Mouse (Mus musculus) kidney, postnatal 36 days (tissue): ENCODE data around the gene Elk3.
"Not testable (repeated sequence)": the region's sequence is repeated elsewhere in the genome, so short reads cannot be mapped to it uniquely, and the experiment has no call there.

ENCODE experiments used
- DNase-seq, 2 experiments: peaks; one replicate each; pipeline ENCODE4 v3.0.0; 2021 to 2022; ENCODE audit warnings: mixed read lengths in 2 of 2

The Elk3 gene

DNA sequence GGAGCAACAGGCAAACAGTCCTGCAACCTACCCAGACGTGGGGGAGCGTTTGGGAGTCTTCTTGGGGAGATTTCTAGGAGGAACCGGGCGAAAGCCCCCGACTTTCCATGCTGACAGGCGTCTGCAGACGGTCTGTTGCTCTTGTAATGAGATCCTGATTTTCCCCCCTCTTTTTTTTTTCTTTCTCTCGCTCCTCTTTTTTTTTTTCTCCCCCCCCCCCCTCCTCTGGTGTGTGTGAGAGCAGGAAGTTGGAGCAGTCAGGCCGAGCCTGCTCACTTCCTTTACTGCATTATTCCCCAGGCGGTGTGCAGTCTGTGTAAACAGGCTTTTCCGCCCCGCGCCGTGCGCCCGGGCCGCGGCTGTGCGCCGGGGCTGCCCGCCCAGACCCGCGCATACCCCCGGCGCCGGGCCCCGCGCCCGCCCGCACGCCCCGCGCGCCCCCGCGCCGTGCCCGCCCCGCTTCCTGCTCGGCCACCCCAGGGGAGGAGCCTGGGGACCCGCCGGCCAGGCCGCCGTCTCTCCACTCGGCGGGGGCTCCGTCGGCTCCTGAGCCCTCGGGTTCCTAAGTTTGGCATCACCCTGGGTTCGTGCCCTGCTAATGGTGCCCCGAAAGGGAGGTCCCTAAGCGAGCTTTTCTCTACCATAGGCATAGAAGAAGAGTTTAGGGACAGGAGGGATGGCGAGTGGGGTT lies at the start of gene Elk3:
Elk3 (minus strand) TSS at position 415 of the 691 bp plus-strand sequence.
- DNase-seq = peak; percentile 67 to 73

- DNase-seq = no peak
Observed at GRCm38 (mm10) chr10:93360623-93361022, 49.7 kb upstream of the Elk3 start.

DNA sequence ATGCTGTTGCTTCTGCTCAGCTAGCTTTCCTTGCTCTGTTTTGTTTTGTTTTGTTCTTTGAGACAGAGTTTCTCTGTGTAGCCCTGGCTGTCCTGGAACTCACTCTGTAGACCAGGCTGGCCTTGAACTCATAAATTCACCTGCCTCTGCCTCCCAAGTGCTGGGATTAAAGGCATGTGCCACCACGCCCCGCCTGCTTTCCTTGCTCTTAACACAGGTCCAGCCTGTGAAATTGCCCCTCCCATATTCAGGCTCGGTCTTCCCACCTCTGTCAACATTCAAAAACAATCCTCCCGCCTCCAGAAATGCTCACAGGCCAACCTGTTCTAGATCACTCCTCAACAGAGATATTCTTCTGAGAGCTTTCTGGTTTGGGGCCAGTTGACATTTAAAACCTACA lies 49.3 kb upstream of the Elk3 start:
- not testable (repeated sequence) for DNase-seq

- DNase-seq = no peak
Observed at GRCm38 (mm10) chr10:93359339-93359863, 48.5 kb upstream of the Elk3 start.

- DNase-seq = no peak
Observed at GRCm38 (mm10) chr10:93358878-93359277, 47.9 kb upstream of the Elk3 start.

DNA sequence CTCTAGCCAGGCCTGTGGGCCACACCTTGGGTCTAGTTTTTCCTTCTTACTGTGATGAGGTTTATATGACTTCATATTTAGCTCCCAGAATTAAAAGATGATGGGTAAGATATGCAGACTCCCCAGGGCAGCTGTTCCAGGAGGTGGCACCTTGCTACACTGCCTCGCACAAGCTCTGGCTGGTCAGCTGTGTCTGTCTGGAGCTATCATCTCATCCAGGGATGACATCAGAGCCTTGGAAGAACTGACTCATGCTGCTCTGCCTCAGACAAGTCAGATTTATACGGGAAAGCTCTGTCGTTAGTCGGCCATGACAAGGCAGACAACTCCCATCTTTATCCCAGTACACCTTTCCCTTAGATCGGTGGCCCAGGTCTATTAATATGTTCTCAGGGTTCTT lies 46.2 kb upstream of the Elk3 start:
- no peak for DNase-seq

DNA sequence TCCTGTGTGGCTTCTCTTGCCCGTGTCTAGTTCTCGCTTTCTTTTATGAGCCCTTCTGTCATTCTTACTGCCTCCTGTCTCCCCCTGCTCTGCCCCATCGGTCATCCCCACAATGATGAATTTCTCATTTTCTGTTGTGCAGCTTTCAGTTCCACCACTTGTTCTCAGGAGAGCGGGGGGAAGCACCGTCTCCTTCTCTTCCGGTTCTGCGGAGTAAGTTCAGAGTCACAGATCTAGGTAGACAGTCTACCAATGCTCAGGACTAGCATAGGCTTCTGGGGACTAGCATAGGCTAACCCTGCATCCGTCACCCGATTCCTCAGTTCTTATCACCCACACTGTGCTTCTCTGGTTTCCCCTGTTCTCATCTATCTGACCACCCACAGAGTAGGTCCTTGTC lies 45.2 kb upstream of the Elk3 start:
- no peak for DNase-seq

DNA sequence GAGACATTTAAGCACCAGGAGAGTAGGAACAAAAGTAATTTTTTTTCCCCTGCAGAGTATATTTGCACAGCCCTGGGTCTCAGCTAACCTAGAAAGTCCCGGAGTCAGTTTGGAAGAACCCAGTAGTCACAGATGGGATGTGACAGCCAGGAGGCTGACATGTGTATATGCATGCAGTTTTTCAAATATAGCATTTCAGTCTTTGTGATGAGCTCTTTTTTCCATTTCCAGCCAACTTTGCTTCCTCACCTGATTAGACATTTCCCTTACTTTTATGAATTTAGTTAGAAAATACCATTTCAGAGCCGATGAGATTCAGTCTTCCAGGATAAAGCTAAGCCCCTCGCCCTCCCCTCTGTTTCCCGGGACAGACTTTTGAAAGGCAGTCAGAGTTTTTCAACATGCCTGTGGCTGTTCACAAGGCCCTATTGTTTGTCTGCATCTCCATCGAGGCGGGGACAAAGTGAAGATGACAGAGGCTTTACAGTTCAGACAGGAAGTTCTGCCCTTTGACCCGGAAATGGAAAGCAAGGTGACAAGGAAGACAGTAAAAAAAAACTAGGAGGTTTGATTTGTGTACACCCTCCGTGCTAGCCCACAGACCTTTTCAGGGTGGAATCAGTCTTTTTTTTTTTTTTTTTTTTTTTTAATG lies 44.5 kb upstream of the Elk3 start:
- DNase-seq = no peak

GRCm38 (mm10) chr10:93353545-93354326 lies 42.8 kb upstream of the Elk3 start:
- DNase-seq = no peak

- no peak for DNase-seq
Observed at GRCm38 (mm10) chr10:93347918-93348505, 37.1 kb upstream of the Elk3 start.

DNA sequence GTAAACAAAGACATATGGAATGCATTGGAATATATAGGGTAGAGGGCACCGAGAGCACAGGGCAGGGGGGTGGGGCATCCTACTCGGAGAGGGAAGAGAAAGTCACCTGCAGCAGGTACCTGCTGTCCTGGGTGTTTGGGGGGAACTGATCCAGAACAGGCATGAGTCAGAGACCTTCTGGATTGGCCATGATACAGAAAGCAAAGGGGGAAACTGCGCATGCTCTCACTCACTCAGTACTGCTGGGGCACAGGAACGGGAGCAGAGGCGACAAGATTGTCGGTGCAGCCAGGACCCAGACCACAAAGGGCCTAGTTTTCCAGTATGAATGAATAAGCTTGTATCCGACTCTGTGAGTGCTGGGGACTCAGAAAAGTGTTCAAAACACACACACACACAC lies 36.5 kb upstream of the Elk3 start:
- peak in 1 of 2 experiments; percentile 19 for DNase-seq

GRCm38 (mm10) chr10:93346208-93346936 lies 35.4 kb upstream of the Elk3 start:
- DNase-seq = no peak

DNA sequence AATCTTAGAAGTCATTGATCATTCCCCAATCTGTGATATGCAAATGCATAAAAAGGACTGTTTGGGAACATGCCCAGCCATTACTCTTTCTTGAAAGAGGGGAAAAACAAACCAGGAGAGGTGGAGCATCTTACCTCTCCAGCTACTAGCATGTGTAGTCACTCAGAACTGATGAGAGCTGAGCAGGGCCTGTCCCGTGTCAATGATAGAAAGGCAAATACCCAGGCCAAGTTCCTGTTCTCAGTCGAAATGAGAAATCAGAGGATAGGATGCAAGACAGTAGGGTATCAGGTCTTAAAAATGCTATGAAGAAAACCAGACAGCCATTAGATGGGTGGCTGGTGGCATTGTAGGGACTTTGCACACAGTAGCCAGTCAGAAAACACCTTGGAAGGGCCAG lies 34.6 kb upstream of the Elk3 start:
- DNase-seq = no peak

DNA sequence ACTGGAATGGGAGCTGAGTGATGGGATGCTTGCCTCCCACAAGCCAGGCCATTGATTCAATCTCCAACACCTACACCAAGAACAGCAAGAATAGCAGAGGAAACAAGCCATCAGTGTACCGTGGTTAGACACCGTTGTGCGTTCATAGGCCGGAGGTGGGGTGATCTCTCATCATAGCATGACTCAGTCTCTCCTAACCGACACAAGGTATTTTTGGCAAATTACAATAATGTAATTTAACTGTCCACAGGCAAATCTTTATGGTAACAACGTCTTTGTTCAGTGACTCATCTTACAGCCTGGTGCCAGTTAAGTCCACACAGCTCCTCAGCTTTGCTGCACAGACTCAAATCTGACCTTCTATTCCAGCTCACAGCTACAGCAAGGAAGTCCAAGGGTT lies 32.5 kb upstream of the Elk3 start:
- no peak for DNase-seq

- no peak for DNase-seq
Observed at GRCm38 (mm10) chr10:93342986-93343385, 32.1 kb upstream of the Elk3 start.

- DNase-seq = peak in 1 of 2 experiments; percentile 21
Observed at GRCm38 (mm10) chr10:93338526-93338925, 27.6 kb upstream of the Elk3 start.

DNA sequence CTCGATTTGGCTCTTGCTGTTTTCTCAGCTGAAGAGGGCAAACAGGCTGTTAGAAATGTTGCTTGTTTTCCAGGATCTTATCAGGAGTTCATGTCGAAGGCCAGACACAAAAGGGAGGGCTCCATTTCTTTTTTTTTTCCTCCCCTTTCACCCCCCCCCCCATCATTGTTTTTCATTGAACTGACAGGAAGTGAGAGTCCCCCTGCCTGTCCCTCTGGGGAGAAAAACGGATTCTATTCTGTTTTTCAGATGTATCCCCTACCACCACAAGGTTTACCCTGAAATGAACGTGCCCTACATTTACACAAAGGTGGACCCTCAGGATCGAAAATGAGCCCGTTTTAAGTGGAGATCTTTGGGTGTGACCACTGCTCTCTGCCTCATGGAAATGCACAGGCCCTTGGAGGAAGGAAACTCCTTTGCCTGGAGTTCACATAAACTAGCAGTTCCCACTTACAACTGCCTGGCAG lies 25.6 kb upstream of the Elk3 start:
- peak in 1 of 2 experiments; percentile 21 for DNase-seq

DNA sequence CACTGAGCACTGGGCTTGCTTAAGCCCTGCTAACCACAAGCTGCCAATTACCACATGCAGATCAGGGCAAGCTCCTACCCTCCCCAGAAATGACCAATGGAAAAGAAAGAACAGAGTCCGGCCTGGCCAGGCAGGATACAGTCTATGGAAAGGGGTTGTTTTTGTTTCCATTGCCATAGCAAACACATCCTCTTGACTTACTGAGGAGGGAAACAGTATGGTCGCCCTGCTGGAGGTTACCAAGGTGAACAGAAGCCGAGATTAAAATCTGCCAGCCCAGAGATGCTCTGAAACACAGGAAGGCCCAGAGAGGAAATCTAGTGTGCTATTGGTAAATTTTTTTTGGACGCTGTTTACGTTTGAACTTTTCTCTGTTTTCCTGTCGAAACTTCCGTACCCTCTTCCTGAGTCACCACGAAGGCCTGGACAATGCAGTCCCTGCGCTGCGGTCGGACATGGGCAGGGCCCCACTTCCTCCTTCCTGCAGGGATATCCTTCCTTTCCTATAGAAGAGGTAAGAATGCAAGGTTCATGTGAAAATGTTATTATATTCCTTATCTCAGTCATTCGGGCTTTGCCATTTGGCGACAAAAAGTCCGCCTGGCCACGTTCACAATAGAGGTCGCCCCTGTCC lies 25.0 kb upstream of the Elk3 start:
- peak; percentile 67 to 84 for DNase-seq

- DNase-seq = no peak
Observed at GRCm38 (mm10) chr10:93335001-93335400, 24.1 kb upstream of the Elk3 start.

DNA sequence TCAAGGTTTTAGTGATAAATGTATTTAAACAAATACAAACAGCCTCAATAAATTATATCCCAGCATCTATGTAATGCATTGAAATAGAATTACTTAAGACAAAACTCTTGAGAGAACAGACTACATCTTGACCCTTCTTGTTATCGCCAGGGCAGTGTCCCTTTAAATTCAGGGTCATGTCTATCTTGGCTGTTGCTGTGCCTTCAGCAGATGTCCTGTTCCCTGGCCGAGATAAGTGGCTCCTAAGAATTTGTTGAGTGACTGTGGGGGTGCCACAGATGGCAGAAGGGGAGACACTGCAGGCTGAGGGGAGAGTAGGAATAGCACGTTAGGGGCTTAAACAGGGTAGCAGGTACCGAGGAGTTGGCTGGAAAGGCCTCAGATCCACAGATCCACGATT lies 22.3 kb upstream of the Elk3 start:
- DNase-seq = no peak

DNA sequence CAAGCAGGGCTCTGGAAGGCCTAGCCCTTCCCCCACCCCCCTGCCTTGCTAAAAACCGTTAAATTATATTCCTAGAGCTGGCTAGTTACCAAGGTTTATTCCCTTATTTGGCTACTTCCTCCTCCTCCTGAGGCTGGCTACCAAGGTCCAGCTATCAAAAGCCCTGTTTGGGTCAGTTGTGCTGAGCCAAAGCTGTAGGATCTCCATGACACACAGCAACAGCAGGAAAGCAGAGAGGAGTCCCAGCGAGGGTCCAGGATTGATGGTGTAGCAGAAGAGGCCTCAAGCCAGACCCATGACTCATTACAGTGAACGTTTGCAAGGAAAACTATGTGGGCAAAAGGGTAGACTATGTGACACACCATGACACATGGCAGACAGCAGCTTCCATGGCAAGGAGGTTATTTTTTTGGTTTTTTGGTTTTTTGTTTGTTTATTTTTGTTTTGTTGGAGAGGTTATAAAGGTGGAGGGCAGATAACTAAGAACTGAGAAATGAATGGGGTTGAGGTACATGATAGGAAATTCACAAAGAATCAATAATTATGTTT lies 21.4 kb upstream of the Elk3 start:
- DNase-seq = peak in 1 of 2 experiments; percentile 40
